Mouse (Mus musculus): ENCODE measurements around the gene Trio. TPM values are rescaled to one million over a fixed set of nuclear protein-coding genes. Genes with fewer than 3 reads are reported as not detected.

Gene Trio
- polyA plus RNA-seq, 1 experiment from 2014 or later: 25.5 TPM

DNA sequence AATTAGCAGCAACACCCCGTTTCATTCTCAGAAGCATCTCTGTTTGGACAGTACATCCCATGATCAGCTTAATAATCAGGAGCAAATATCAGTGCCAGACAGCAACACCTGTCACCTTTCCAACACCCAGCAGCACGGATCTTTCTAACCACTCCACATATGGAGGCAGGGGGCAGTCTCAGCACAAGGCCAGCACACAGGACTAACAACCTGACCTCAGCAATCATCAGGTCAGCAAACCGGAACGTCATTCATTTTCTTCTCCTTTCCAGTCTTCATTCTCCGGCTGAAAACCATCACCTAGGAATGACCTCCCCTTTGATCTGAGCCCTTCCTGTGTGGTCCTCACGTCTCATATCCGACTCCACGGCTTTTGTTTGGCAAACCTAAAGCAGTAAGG, 27.7 kb downstream of the Trio start:
- no peak overlapping the region for H3K27ac ChIP-seq
- H3K4me1 ChIP-seq (replicated peaks): peaks cover 97% of the 10 kb centered on the region
- peaks cover 11% of the 10 kb centered on the region; the same call in 1 of the 2 replicates for H3K27me3 ChIP-seq (ENCODE audit: insufficient read depth, poor library complexity, severe bottlenecking)
- no peak for DNase-seq (ENCODE audit: low spot score)
- H3K36me3 ChIP-seq: peaks cover 6% of the 10 kb centered on the region; the same call in 1 of the 2 replicates
- 13% methylated on average over 8 of the region's 8 CpGs for WGBS
- H3K4me3 ChIP-seq: no peak overlapping the region
- no peaks in the 10 kb centered on the region for H3K9me3 ChIP-seq

- peaks cover 11% of the 10 kb centered on the region; the same call in 1 of the 2 replicates for H3K27me3 ChIP-seq (ENCODE audit: insufficient read depth, poor library complexity, severe bottlenecking)
- no peaks in the 10 kb centered on the region for H3K9me3 ChIP-seq
- DNase-seq (ENCODE audit: low spot score): no peak
- no peak overlapping the region; the same call in 1 of the 2 replicates for H3K27ac ChIP-seq
- 35% methylated on average over 9 of the region's 9 CpGs for WGBS
- peaks cover 6% of the 10 kb centered on the region; the same call in 1 of the 2 replicates for H3K36me3 ChIP-seq
- no peak overlapping the region for H3K4me3 ChIP-seq
- peaks cover 97% of the 10 kb centered on the region for H3K4me1 ChIP-seq (replicated peaks)
Observed at GRCm38 (mm10) chr15:27997391-27997841, 28.2 kb downstream of the Trio start.

DNA sequence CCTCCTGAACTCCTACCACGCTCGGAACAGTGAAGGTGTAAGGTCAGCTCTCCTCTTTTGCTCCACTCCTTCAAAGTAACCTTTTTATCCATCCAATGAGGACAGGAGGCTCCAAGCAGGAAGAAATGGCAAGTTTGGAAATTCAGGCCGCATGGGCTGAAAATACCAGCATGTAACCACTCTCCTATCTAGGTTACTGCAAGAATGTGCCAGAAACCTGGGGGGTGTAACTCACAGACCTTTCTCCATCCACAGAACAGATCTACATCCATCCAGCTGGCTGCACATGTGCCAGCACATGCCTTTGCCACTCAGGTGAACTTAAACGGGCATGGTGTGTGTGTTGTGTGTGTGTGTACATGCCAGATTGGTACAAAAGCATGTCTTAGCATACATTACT, 28.9 kb downstream of the Trio start:
- DNase-seq (ENCODE audit: low spot score): no peak
- peaks cover 9% of the 10 kb centered on the region; the same call in 1 of the 2 replicates for H3K27me3 ChIP-seq (ENCODE audit: insufficient read depth, poor library complexity, severe bottlenecking)
- H3K4me1 ChIP-seq (replicated peaks): peaks cover 96% of the 10 kb centered on the region
- 85% methylated on average over 4 of the region's 4 CpGs for WGBS
- no peak overlapping the region for H3K4me3 ChIP-seq
- H3K9me3 ChIP-seq: no peaks in the 10 kb centered on the region
- no peak overlapping the region for H3K27ac ChIP-seq
- peaks cover 6% of the 10 kb centered on the region; the same call in 1 of the 2 replicates for H3K36me3 ChIP-seq

DNA sequence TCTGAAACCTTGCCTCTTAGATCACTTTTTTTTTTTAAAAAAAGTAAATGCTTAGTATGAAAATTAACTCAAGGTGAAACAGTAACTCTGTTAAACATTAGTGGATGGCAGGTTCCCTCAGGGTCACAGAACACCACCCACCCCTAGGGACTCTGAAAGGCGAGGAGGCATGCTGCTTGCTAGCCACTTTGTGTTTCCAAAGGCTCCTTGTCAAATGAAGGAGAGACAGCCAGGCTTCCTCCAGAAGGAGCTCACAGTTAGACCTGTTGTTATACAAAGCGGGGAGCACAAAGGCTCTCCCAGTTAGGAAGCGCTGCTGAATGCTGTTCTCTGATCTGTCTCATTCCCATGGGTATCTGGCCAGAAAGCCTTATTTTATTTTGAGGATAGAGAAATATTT, 30.2 kb downstream of the Trio start:
- H3K36me3 ChIP-seq: peaks cover 6% of the 10 kb centered on the region; the same call in 1 of the 2 replicates
- H3K9me3 ChIP-seq: no peaks in the 10 kb centered on the region
- 10% methylated on average over 3 of the region's 3 CpGs for WGBS
- H3K27me3 ChIP-seq (ENCODE audit: insufficient read depth, poor library complexity, severe bottlenecking): peaks cover 9% of the 10 kb centered on the region; the same call in 1 of the 2 replicates
- peaks cover 83% of the 10 kb centered on the region for H3K4me1 ChIP-seq (replicated peaks)
- no peak overlapping the region for H3K27ac ChIP-seq
- no peak overlapping the region for H3K4me3 ChIP-seq
- no peak for DNase-seq (ENCODE audit: low spot score)

- Histone ChIP-seq H3K4me3 (no peak overlapping the region), H3K27ac (no peak overlapping the region), H3K27me3 (ENCODE audit: insufficient read depth, poor library complexity, severe bottlenecking) (peaks cover 9% of the 10 kb centered on the region; the same call in 1 of the 2 replicates), H3K36me3 (peaks cover 6% of the 10 kb centered on the region; the same call in 1 of the 2 replicates), H3K9me3 (no peaks in the 10 kb centered on the region), H3K4me1 (replicated peaks) (peaks cover 77% of the 10 kb centered on the region)
- WGBS: 32% methylated on average over 13 of the region's 13 CpGs
- DNase-seq (ENCODE audit: low spot score): no peak
Observed at GRCm38 (mm10) chr15:27994870-27995269, 30.8 kb downstream of the Trio start.

DNA sequence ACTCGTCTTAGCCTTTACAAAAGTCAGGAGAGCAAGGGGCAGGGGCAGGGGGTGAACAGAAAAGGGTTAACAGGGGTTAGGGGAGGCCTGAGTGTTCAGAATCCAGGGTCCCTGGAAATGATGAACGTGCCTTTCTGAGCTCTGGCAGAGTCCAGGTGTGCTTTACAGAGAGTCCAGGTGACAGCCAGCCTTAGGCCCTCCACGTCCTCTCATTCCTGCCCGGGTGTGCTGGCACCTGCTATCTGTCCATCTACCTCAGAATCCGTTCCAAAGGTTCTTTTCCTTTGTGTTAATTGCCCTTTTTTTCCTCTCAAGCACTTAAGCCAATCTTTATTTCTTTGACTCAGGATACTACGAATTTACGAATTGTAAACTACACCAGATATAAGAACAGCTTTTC, 32.1 kb downstream of the Trio start:
- WGBS: 67% methylated on average over 7 of the region's 7 CpGs
- peaks cover 77% of the 10 kb centered on the region for H3K4me1 ChIP-seq (replicated peaks)
- no peak overlapping the region for H3K27ac ChIP-seq

GRCm38 (mm10) chr15:27992596-27992995, 33.1 kb downstream of the Trio start:
- H3K9me3 ChIP-seq: no peaks in the 10 kb centered on the region
- no peak for DNase-seq (ENCODE audit: low spot score)
- 0 out of 2 replicates have a peak, but pooled peaks cover 9% of the 10 kb centered on the region for H3K27me3 ChIP-seq (ENCODE audit: insufficient read depth, poor library complexity, severe bottlenecking)
- H3K27ac ChIP-seq: no peak overlapping the region
- 81% methylated on average over 5 of the region's 5 CpGs for WGBS
- H3K36me3 ChIP-seq: peaks cover 9% of the 10 kb centered on the region; the same call in 1 of the 2 replicates
- no peak overlapping the region for H3K4me3 ChIP-seq
- peaks cover 77% of the 10 kb centered on the region for H3K4me1 ChIP-seq (replicated peaks)

More for the DNA sequence above, 32.1 kb downstream of the Trio start:
- DNase-seq (ENCODE audit: low spot score): no peak
- H3K36me3 ChIP-seq: peaks cover 9% of the 10 kb centered on the region; the same call in 1 of the 2 replicates
- H3K4me3 ChIP-seq: no peak overlapping the region
- H3K9me3 ChIP-seq: no peaks in the 10 kb centered on the region
- H3K27me3 ChIP-seq (ENCODE audit: insufficient read depth, poor library complexity, severe bottlenecking): 0 out of 2 replicates have a peak, but pooled peaks cover 9% of the 10 kb centered on the region

DNA sequence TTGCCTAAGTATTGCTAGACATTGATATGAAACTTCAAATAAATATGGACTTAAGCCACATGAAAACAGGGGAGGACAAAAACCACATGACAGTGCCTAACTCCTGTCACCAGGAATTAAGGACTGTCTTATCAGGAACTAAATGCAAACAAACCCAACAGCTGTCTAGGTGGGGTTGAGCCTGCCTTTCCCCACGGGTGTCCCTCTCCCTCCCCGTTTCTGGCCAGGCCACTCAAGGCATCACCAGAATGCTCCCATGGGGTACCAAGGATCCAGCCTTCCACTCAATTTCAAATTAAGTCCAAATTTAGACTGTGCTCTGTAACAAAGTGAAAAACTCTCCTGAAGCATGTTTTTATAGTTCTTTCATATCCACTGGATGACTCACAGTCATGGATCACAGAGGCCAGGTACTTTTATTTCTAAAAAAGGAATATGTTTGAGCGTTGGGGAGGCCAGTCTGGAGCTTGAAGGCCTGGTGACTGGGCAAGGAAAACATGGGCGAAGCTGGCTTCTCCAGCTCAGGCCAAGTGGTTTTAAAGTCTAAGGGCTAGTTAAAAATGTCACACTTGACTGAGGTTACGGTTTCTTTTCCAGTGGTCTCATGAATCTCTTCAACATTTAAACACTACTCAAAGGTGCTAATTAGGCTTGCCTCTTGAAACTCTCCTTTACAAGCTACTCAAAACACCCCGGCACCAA, 33.6 kb downstream of the Trio start:
- H3K27me3 ChIP-seq (ENCODE audit: insufficient read depth, poor library complexity, severe bottlenecking): 0 out of 2 replicates have a peak, but pooled peaks cover 6% of the 10 kb centered on the region
- H3K9me3 ChIP-seq: no peaks in the 10 kb centered on the region
- DNase-seq (ENCODE audit: low spot score): no peak
- H3K4me1 ChIP-seq (replicated peaks): peaks cover 76% of the 10 kb centered on the region
- no peak overlapping the region for H3K27ac ChIP-seq
- WGBS: 77% methylated on average over 6 of the region's 6 CpGs
- no peak overlapping the region for H3K4me3 ChIP-seq
- peaks cover 9% of the 10 kb centered on the region; the same call in 1 of the 2 replicates for H3K36me3 ChIP-seq

- H3K9me3 ChIP-seq: no peaks in the 10 kb centered on the region
- H3K4me1 ChIP-seq (replicated peaks): peaks cover 72% of the 10 kb centered on the region
- DNase-seq (ENCODE audit: low spot score): no peak
- 80% methylated on average over 17 of the region's 17 CpGs for WGBS
- no peak overlapping the region for H3K27ac ChIP-seq
- peaks cover 5% of the 10 kb centered on the region; the same call in 1 of the 2 replicates for H3K36me3 ChIP-seq
- no peak overlapping the region for H3K4me3 ChIP-seq
- no peaks in the 10 kb centered on the region for H3K27me3 ChIP-seq (ENCODE audit: insufficient read depth, poor library complexity, severe bottlenecking)
Observed at GRCm38 (mm10) chr15:27991066-27991701, 34.5 kb downstream of the Trio start.

- Histone ChIP-seq H3K36me3 (0 out of 2 replicates have a peak, but pooled peaks cover 3% of the 10 kb centered on the region), H3K9me3 (no peaks in the 10 kb centered on the region), H3K4me3 (no peak overlapping the region), H3K4me1 (replicated peaks) (peaks cover 42% of the 10 kb centered on the region), H3K27ac (no peak overlapping the region; the same call in 1 of the 2 replicates), H3K27me3 (ENCODE audit: insufficient read depth, poor library complexity, severe bottlenecking) (no peaks in the 10 kb centered on the region)
- 70% methylated on average over 7 of the region's 7 CpGs for WGBS
- DNase-seq (ENCODE audit: low spot score): no peak
Observed at GRCm38 (mm10) chr15:27987979-27988378, 37.7 kb downstream of the Trio start.

- Histone ChIP-seq H3K4me3 (no peak overlapping the region), H3K9me3 (no peaks in the 10 kb centered on the region), H3K27me3 (ENCODE audit: insufficient read depth, poor library complexity, severe bottlenecking) (no peaks in the 10 kb centered on the region), H3K36me3 (0 out of 2 replicates have a peak, but pooled peaks cover 3% of the 10 kb centered on the region), H3K4me1 (replicated peaks) (peaks cover 43% of the 10 kb centered on the region), H3K27ac (no peak overlapping the region)
- 87% methylated on average over 2 of the region's 2 CpGs for WGBS
- no peak for DNase-seq (ENCODE audit: low spot score)
Observed at GRCm38 (mm10) chr15:27984881-27985280, 40.8 kb downstream of the Trio start.

DNA sequence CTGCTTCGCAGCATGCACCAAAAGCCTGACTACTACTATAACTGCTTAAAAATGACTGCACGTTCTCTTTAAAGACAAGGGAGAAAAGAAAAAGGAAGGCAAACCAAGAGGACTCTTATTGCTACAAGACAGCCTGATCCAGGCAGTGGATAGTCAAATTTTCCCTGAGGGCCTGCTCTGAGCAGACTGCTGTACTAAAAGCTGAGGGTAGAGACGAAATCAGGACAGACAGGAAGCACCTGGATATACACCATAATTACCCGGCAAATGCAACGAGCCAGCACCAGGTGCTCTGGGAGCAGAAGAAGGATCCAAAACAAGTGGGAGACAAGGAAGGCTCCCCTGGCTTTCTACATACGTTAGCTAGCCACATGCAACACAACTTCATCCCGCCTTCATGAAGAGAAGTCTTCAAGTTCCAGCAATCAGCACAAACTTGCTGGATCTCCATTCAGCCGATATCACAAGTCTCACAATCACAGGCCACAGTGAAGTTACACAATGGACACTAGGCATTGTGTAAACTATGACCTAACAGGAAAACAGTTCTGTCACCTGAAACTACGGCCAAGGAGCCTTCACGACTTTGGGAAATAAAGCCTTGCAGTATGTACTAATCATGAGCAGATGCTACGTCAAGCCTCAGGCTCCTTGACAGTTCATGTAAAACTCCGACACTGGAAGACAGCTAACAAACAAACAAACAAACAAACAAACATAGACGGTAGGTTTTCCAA, 43.7 kb downstream of the Trio start:
- WGBS: 76% methylated on average over 13 of the region's 13 CpGs
- no peak for DNase-seq (ENCODE audit: low spot score)
- Histone ChIP-seq H3K27me3 (ENCODE audit: insufficient read depth, poor library complexity, severe bottlenecking) (no peaks in the 10 kb centered on the region), H3K4me1 (replicated peaks) (peaks cover 18% of the 10 kb centered on the region), H3K9me3 (no peaks in the 10 kb centered on the region), H3K36me3 (no peaks in the 10 kb centered on the region; the same call in 1 of the 2 replicates), H3K4me3 (no peak overlapping the region), H3K27ac (no peak overlapping the region)

All from hindbrain, embryonic 10.5 days (tissue).